Mouse (Mus musculus) lung, postnatal 10 days (tissue): Measurements from ENCODE around the gene Bricd5.

ENCODE experiments used
- DNase-seq: peaks from one replicate; pipeline ENCODE4 v3.0.0; 2021

Bricd5 gene

GRCm38 (mm10) chr17:24463374-24464133 lies 10.1 kb upstream of the Bricd5 start:
- DNase-seq: no peak

- DNase-seq: no peak
Measured at GRCm38 (mm10) chr17:24468636-24469246, 4.9 kb upstream of the Bricd5 start.

GRCm38 (mm10) chr17:24469336-24469909 lies 4.3 kb upstream of the Bricd5 start:
- DNase-seq: no peak

GRCm38 (mm10) chr17:24469910-24470602 lies 3.6 kb upstream of the Bricd5 start, which contains the start of the genes E4f1 and Pgp:
Gene E4f1 (minus strand): TSS chr17:24470313.
Gene Pgp (plus strand): TSS chr17:24470392.
- DNase-seq: peak; percentile 98

GRCm38 (mm10) chr17:24470701-24471527 lies 2.8 kb upstream of the Bricd5 start:
- peak; percentile 48 for DNase-seq

- DNase-seq: peak; percentile 62
Measured at GRCm38 (mm10) chr17:24472512-24472911, 1.2 kb upstream of the Bricd5 start.

- DNase-seq: no peak
Measured at GRCm38 (mm10) chr17:24474557-24474956, 873 bp downstream of the Bricd5 start.

GRCm38 (mm10) chr17:24475586-24475985 lies 1.9 kb downstream of the Bricd5 start:
- no peak for DNase-seq

GRCm38 (mm10) chr17:24476022-24476776 lies 2.5 kb downstream of the Bricd5 start:
- no peak for DNase-seq

GRCm38 (mm10) chr17:24477053-24477984 lies 3.6 kb downstream of the Bricd5 start:
- no peak for DNase-seq

- peak; percentile 24 for DNase-seq
Measured at GRCm38 (mm10) chr17:24477985-24478600, 4.4 kb downstream of the Bricd5 start.

- peak; percentile 98 for DNase-seq
Measured at GRCm38 (mm10) chr17:24478663-24479380, 5.1 kb downstream of the Bricd5 start, which contains the start of gene Mlst8. Gene Mlst8 (minus strand): TSS chr17:24479078.

GRCm38 (mm10) chr17:24479431-24479830 lies 5.7 kb downstream of the Bricd5 start:
- DNase-seq: no peak

GRCm38 (mm10) chr17:24480201-24480826 lies 6.6 kb downstream of the Bricd5 start:
- DNase-seq: peak; percentile 41

- no peak for DNase-seq
Measured at GRCm38 (mm10) chr17:24481027-24481815, 7.5 kb downstream of the Bricd5 start.

- DNase-seq: no peak
Measured at GRCm38 (mm10) chr17:24483495-24483894, 9.8 kb downstream of the Bricd5 start.

- DNase-seq: peak; percentile 51
Measured at GRCm38 (mm10) chr17:24485090-24485860, 11.6 kb downstream of the Bricd5 start.
